Mouse (Mus musculus) frontal cortex, postnatal 14 days (tissue): Measurements from ENCODE around the gene Slc2a4.
A peak's percentile ranks its signal among the peaks of the same experiment; 100 is the strongest.
"Not testable (repeated sequence)": the region's sequence is repeated elsewhere in the genome, so short reads cannot be mapped to it uniquely, and the experiment has no call there.

Source experiments
- DNase-seq, 2 experiments: peaks; one replicate each; pipeline ENCODE4 v3.0.0; 2022; ENCODE audit warnings: low spot score in 2 of 2

Gene Slc2a4

DNA sequence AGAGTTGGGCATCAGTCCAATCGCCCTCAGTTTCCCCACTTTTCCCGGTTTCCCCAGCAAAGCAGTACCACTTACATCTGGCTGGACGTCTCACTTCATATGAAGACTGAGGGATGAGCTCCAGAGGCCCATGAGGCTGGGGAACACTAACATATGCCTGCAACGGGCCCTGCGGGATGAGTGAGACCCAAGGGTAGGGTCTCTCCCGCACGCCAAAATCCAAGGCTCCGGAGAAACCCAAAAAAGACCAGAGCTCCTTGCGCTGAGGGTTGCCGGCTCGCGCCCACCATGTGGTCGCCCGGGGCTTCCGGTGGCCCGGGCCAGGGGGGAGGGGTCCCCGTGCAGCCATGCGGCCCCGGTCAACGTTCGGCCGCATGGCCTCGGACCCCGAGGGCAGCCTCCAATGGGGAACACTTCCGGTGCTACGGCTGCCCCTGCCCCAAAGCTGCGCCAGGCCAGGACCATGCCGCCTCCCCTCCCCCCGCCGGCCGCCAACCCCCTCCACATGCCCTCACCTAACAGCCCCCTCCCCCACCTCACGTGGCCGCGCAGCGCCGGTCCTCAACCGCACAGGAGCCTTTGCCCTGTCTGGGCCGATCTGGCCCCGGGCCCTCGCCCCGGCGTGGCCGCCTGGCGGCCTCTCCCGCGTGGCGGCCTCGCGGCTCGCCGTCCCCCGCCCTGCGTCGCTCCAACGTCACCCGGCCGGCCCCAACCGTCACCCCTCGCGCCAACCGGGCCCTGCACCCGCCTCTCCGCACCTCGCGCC, 27.5 kb downstream of the Slc2a4 start:
- DNase-seq = peak in 1 of 2 experiments; percentile 36

DNA sequence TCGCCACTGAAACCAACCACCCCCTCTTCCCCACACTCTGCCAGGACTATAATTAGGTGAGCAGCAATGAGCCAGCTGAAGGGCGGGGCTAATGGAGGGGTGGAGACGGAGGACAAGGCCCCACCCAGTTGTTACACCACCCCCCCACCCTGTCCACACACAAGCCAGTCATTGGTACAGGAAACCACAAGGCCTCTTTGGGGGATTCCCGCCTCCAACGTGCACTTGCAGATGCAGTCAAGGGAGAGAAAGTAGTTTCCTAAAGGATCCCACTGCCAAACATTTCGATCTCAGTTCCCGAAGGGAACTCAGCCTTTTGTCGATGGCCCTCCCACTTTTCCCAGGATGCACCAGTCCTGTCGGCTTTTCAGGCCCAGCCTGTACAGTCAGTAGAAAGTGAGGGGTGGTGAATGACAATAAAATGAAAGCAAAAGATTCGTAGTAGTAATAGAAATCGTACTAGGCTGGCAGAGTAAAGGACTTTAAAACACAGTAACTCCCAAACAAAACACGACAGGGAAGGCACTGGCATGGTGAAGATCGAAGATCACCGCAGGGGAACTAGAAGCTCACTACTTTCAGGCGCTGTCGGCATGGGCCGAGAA, 28.2 kb downstream of the Slc2a4 start:
- DNase-seq = peak in 1 of 2 experiments; percentile 25

DNA sequence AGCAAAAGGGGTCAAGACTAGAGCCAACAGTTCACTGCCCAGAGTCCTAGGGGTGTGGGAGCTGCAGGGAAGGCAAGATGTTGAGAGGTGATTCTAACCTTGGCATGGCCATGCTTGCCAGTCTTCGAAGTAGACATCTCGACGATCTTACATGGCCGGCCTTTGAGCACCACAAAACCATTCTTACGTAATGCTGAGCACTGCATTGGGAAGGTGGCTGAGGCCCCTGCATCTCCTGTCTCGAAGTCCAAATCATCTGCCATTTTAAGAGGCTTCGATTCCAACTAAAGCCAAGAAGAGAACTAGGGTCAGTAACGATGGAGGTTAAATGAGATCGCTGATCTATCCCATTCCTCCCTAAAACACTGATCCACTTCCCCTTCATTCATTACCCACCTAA, 28.9 kb downstream of the Slc2a4 start:
- DNase-seq = no peak

GRCm38 (mm10) chr11:69918118-69918517, 29.9 kb downstream of the Slc2a4 start:
- no peak for DNase-seq

GRCm38 (mm10) chr11:69917379-69917948, 30.5 kb downstream of the Slc2a4 start:
- no peak for DNase-seq

DNA sequence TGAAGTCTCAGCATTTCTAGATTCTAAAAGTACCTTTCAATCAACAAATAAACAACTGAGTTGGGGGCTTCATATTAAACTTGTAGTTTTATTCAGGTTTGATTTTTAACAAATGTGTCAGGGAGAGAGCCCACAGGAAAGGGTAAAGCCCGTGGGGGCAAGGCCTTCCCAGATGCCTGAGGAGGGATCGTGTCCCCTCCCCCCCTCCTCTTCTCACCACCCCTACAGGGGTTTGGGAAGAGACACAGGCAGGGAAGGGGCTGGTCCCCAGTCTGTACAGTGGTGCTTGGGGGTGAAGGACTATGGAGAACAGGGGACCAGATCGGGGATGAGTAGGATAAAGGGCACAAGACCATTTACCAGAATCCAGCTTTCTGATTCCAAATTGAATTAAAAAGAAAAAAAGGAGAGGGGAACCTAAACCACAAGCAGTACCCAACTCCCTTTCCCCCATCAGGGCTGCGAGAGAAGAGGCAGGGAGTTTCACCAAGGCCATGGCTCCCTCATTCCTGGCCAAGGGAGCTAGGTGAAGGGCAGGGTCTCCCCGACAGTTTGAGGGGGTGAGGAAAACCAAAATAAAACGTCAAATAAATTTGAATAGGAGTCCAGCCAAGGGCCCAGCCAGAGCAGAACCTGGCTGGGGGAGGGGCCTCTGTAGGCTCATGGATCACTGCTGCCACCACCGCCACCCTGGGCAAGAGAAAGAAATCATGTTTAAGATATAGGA, 31.2 kb downstream of the Slc2a4 start:
- not testable (repeated sequence) for DNase-seq

GRCm38 (mm10) chr11:69915667-69916627, 32.0 kb downstream of the Slc2a4 start:
- no peak for DNase-seq

GRCm38 (mm10) chr11:69914917-69915430, 33.0 kb downstream of the Slc2a4 start:
- no peak for DNase-seq

GRCm38 (mm10) chr11:69914372-69914764, 33.6 kb downstream of the Slc2a4 start:
- DNase-seq = no peak

DNA sequence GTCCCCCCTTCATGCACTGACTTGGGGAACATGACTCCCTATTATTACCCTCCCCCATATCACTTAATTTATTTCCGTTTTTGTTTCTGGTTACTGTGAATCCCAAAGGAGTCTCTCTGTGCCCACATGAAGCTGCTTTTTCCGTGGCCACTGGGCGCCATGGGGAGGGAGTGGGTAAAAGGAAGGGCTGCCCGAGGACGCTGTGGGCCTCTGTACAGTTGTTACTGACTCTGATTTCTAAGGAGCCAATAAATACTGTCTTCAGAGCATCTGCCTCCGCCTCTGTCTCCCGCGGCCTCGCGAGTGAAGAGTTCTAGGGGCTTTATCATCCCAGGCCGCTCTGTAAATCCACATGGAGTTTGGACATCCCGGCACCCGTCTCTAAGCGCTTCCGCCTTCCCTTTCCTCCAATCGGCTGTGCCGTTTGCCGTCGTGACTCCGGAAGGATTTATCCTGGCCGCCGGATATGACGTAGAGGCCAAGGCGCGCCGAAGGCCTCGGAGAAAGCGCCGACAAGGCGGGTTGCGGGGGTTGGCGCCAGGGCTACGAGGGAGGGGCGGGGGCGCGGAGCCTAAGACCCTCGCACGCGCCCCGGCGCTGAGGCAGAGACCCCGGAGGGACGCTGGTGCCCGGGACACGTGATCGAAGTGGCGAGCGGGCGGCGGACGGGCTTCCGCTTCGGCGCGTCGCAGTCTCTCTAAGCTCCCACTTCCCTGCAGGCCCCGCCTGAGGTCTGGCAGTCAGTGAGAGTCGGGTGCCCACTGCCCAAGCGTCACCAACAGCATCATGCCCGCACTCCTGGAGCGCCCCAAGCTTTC, 34.2 kb downstream of the Slc2a4 start, which contains the start of gene Gps2:
Gene Gps2, plus strand, starts transcription at position 335 of the 818 bp plus-strand sequence.
- peak; percentile 90 to 92 for DNase-seq

- DNase-seq = no peak
Measured at GRCm38 (mm10) chr11:69912716-69913530, 35.1 kb downstream of the Slc2a4 start.

DNA sequence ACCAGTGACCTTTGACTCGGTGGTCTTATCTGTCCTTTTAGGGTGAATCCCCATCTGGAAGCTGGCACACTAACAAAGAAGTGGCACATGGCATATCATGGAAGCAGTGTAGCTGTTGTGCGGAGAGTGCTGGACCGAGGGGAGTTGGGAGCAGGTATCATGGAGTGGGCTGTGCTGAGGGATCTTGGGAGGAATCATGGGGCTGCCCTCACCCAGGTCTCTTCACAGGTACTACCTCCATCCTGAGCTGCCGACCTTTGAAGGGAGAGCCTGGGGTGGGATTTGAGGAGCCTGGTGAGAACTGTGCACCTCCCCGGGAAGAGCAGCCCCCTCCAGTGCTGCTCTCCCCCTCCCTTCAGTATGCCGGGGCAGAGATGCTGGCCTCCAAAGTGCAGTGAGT, 36.3 kb downstream of the Slc2a4 start:
- no peak for DNase-seq

GRCm38 (mm10) chr11:69910781-69911560, 37.0 kb downstream of the Slc2a4 start:
- DNase-seq = no peak

GRCm38 (mm10) chr11:69910177-69910576, 37.8 kb downstream of the Slc2a4 start:
- DNase-seq = no peak

- DNase-seq = no peak
Measured at GRCm38 (mm10) chr11:69909174-69909573, 38.8 kb downstream of the Slc2a4 start.

- DNase-seq = no peak
Measured at GRCm38 (mm10) chr11:69908645-69909044, 39.3 kb downstream of the Slc2a4 start.

DNA sequence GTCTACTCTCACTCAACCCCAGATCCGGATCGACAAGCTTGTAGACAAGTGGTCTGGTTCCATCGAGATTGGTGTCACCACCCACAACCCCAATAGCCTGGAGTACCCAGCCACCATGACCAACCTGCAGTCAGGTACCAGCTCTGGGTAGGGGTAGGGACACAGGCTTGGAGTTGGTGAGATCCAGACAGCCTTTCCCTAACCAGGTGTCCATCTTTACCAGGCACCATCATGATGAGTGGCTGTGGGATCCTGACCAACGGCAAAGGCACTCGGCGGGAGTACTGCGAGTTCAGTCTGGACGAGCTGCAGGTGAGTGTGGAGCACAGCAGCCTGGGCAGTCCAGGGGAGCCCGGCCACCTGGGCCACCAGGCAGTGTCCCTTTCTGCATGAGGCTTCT, 43.7 kb downstream of the Slc2a4 start:
- DNase-seq = no peak

- no peak for DNase-seq
Measured at GRCm38 (mm10) chr11:69902972-69903371, 45.0 kb downstream of the Slc2a4 start.
